Mouse (Mus musculus): ENCODE results near the gene Pfkfb4. TPM values are rescaled to one million over a fixed set of nuclear protein-coding genes. Genes with fewer than 3 reads are reported as not detected.

Gene Pfkfb4
- polyA plus RNA-seq (2016; fragmentation: Nextera tagmentation; extraction: Ambion mirVana), result 11.9 and 17.6 TPM in 2 replicates

GRCm38 (mm10) chr9:108991428-108992084 is at the start of gene Pfkfb4:
TSS of gene Pfkfb4 (plus strand) at chr9:108991778.
- peak; percentile 96 for DNase-seq (ENCODE audit: low spot score)
- Histone ChIP-seq H3K9me3 (no peaks in the 10 kb centered on the region), H3K27me3 (ENCODE audit: insufficient read depth, poor library complexity, severe bottlenecking) (no peaks in the 10 kb centered on the region), H3K4me3 (peak within 1 kb of the TSS; percentile 71), H3K27ac (peak within 1 kb of the TSS; percentile 89), H3K4me1 (replicated peaks) (peaks cover 51% of the 10 kb centered on the region), H3K36me3 (no peaks in the 10 kb centered on the region)
- under 1% methylated on average over 31 of the region's 31 CpGs for WGBS

DNA sequence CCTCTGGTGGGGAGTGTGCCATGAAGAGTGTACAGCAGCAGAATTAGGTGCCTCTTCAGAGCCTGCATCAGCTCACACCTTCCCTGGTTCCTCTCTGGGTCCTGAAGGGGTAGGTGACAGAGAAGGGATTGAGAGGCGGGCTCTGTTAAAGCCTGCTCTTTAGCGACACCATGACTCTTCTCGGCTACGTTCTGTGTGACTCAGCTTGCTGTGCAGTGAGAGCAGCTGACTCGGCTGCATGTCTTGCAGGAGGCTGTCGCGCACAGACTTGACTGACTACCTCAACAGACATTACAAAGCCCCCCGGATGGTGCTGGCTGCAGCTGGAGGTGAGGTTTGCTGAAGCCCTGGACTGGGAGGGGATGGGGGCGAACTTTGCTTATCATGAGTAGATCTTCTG is 46.5 kb upstream of the Pfkfb4 start:
- no peak overlapping the region for H3K4me3 ChIP-seq
- peaks cover 8% of the 10 kb centered on the region; the same call in 1 of the 2 replicates for H3K4me1 ChIP-seq (replicated peaks)
- no peaks in the 10 kb centered on the region for H3K27me3 ChIP-seq (ENCODE audit: insufficient read depth, poor library complexity, severe bottlenecking)
- H3K9me3 ChIP-seq, result no peaks in the 10 kb centered on the region
- 79% methylated on average over 9 of the region's 9 CpGs for WGBS
- H3K27ac ChIP-seq, result no peak overlapping the region
- DNase-seq (ENCODE audit: low spot score), result no peak
- peaks cover 98% of the 10 kb centered on the region for H3K36me3 ChIP-seq

DNA sequence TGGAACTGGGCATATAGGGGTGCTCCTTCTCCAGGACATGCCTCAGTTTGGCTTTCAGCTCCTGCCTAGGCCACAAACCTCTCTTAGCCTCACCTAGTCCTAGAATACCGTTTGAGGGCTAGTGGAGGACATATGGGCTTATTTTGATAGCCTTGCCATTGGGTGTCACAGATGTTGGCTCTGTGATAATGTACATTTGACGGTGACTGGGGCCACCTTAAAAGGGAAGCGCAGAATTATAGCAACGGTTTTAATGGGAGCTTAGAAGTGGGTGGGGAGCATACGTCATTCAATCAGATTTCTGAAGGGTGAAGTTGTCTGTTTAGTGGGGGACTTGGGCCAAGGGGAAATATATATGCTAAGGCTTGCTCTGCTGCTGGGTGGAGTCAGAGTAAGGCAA is 46.0 kb upstream of the Pfkfb4 start:
- Histone ChIP-seq H3K27me3 (ENCODE audit: insufficient read depth, poor library complexity, severe bottlenecking) (no peaks in the 10 kb centered on the region), H3K4me3 (no peak overlapping the region), H3K9me3 (no peaks in the 10 kb centered on the region), H3K4me1 (replicated peaks) (peaks cover 9% of the 10 kb centered on the region; the same call in 1 of the 2 replicates), H3K27ac (no peak overlapping the region), H3K36me3 (peaks cover 98% of the 10 kb centered on the region)
- 88% methylated on average over 5 of the region's 5 CpGs for WGBS
- DNase-seq (ENCODE audit: low spot score), result no peak

DNA sequence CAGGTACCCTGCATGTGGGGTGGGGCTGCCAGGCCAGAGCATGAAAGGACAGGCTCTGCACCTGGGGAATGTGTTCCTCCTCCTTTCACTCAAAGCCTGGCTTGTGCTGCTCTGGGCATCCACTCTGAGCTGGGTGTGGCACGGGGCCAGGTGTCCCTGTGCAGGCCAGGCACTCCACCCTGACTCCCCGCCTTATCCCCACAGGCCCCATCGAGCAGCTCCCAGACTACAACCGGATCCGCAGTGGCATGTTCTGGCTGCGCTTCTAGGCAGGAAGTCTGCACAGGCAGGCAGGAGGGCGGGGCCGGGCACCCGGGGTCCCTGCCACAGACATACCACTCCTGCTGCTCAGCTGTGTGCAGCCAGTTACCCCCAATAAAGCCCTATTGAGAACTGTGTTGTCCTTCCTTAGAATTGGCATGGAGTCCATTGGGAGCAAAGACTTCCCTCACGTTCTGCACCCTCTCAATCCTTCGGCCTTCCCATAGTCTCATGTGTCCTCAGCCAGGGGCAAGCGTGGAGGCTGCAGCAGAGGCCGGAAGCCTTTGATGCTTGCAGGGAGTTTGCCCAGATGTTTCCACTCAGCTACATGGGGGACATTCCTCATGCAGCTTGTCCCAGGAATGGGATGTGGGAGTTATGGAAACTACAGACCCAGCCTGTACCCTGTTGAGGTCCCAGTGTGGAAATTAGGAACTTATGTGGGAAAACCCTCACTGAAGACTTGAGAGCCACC is 42.2 kb upstream of the Pfkfb4 start:
- DNase-seq (ENCODE audit: low spot score), result peak; percentile 48
- peaks cover 28% of the 10 kb centered on the region for H3K4me1 ChIP-seq (replicated peaks)
- H3K27ac ChIP-seq, result 0 out of 2 replicates have a peak overlapping the region, but pooled peaks have one; percentile 25
- 76% methylated on average over 13 of the region's 13 CpGs for WGBS
- H3K27me3 ChIP-seq (ENCODE audit: insufficient read depth, poor library complexity, severe bottlenecking), result peaks cover 23% of the 10 kb centered on the region
- no peaks in the 10 kb centered on the region for H3K9me3 ChIP-seq
- H3K36me3 ChIP-seq, result peaks cover 70% of the 10 kb centered on the region
- no peak overlapping the region for H3K4me3 ChIP-seq

- WGBS, result 88% methylated on average over 9 of the region's 9 CpGs
- Histone ChIP-seq H3K4me1 (replicated peaks) (peaks cover 34% of the 10 kb centered on the region), H3K9me3 (no peaks in the 10 kb centered on the region), H3K27ac (0 out of 2 replicates have a peak overlapping the region, but pooled peaks have one; percentile 26), H3K27me3 (ENCODE audit: insufficient read depth, poor library complexity, severe bottlenecking) (peaks cover 30% of the 10 kb centered on the region), H3K4me3 (no peak overlapping the region), H3K36me3 (peaks cover 63% of the 10 kb centered on the region)
- no peak for DNase-seq (ENCODE audit: low spot score)
Observed at GRCm38 (mm10) chr9:108949967-108950728, 41.4 kb upstream of the Pfkfb4 start.

GRCm38 (mm10) chr9:108953081-108953636 is 38.4 kb upstream of the Pfkfb4 start, which contains the start of gene Col7a1:
TSS of gene Col7a1 (plus strand) at chr9:108953586.
- Histone ChIP-seq H3K36me3 (peaks cover 33% of the 10 kb centered on the region), H3K27ac (no peak within 1 kb of the TSS), H3K9me3 (no peaks in the 10 kb centered on the region), H3K4me1 (replicated peaks) (peaks cover 34% of the 10 kb centered on the region), H3K27me3 (ENCODE audit: insufficient read depth, poor library complexity, severe bottlenecking) (peaks cover 30% of the 10 kb centered on the region), H3K4me3 (peak within 1 kb of the TSS; percentile 37)
- 10% methylated on average over 15 of the region's 15 CpGs for WGBS
- DNase-seq (ENCODE audit: low spot score), result no peak

DNA sequence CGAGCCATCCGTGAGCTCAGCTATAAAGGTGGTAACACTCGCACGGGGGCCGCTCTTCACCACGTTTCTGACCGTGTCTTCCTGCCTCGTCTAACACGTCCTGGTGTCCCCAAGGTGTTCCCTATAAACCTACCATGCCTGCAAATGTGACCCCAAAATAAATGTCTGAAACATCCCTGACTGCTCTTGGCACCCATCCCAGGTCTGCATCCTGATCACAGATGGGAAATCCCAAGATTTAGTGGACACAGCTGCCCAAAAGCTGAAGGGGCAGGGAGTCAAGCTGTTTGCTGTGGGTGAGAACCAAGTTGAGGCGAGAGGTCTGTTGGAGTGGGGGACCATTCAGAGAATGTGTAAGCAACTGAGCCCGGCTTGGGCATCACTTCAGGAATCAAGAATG is 36.3 kb upstream of the Pfkfb4 start:
- Histone ChIP-seq H3K9me3 (no peaks in the 10 kb centered on the region), H3K36me3 (peaks cover 12% of the 10 kb centered on the region), H3K4me1 (replicated peaks) (peaks cover 25% of the 10 kb centered on the region), H3K27ac (no peak overlapping the region), H3K27me3 (ENCODE audit: insufficient read depth, poor library complexity, severe bottlenecking) (peaks cover 30% of the 10 kb centered on the region), H3K4me3 (no peak overlapping the region)
- no peak for DNase-seq (ENCODE audit: low spot score)
- WGBS, result 95% methylated on average over 11 of the region's 11 CpGs

- peaks cover 6% of the 10 kb centered on the region for H3K36me3 ChIP-seq
- no peaks in the 10 kb centered on the region for H3K9me3 ChIP-seq
- H3K4me3 ChIP-seq, result no peak overlapping the region
- peaks cover 25% of the 10 kb centered on the region for H3K4me1 ChIP-seq (replicated peaks)
- WGBS, result 88% methylated on average over 11 of the region's 11 CpGs
- H3K27me3 ChIP-seq (ENCODE audit: insufficient read depth, poor library complexity, severe bottlenecking), result peaks cover 30% of the 10 kb centered on the region
- DNase-seq (ENCODE audit: low spot score), result no peak
- no peak overlapping the region for H3K27ac ChIP-seq
Observed at GRCm38 (mm10) chr9:108955846-108956245, 35.7 kb upstream of the Pfkfb4 start.

DNA sequence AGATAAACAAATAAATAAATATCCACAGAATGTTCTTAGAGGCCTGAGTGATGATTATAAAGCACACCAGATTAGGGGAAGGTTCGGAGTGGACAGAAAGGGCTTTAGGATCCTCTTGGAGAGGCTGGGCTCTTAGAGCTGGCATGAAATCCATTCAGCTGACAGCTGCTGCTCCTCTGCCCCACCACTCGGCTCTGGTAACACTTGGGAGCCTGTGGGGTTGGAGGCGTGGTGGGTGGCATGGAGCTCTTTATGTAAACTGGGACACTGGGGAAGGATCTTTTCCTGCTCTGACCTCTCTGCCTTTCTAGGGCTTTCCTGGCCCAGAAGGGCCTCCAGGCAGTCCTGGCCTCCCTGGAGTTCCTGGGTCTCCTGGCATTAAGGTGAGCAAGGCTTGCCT is 28.0 kb upstream of the Pfkfb4 start:
- H3K4me1 ChIP-seq (replicated peaks), result peaks cover 8% of the 10 kb centered on the region; the same call in 1 of the 2 replicates
- no peaks in the 10 kb centered on the region for H3K9me3 ChIP-seq
- no peaks in the 10 kb centered on the region for H3K36me3 ChIP-seq
- H3K4me3 ChIP-seq, result no peak overlapping the region
- WGBS, result 78% methylated on average over 3 of the region's 3 CpGs
- H3K27me3 ChIP-seq (ENCODE audit: insufficient read depth, poor library complexity, severe bottlenecking), result no peaks in the 10 kb centered on the region
- no peak overlapping the region for H3K27ac ChIP-seq
- no peak for DNase-seq (ENCODE audit: low spot score)

DNA sequence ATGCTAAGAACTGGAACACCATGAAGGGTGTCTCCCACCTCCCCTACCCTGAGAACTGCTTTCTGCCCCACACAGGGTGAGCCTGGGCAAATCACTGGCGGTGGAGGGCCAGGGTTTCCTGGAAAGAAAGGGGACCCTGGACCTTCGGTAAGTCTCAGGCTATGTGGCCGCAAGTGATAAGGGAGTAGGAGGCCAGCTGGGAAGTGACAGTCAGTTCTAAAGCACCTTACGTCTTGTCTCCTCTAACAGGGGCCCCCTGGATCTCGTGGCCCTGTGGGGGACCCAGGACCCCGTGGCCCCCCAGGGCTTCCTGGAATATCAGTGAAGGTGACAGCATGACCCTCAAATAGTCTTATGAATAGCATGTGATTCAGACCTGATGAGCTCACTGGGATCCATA is 27.2 kb upstream of the Pfkfb4 start:
- no peak for DNase-seq (ENCODE audit: low spot score)
- no peaks in the 10 kb centered on the region for H3K27me3 ChIP-seq (ENCODE audit: insufficient read depth, poor library complexity, severe bottlenecking)
- H3K9me3 ChIP-seq, result no peaks in the 10 kb centered on the region
- H3K4me3 ChIP-seq, result no peak overlapping the region
- 75% methylated on average over 6 of the region's 6 CpGs for WGBS
- H3K36me3 ChIP-seq, result no peaks in the 10 kb centered on the region
- no peak overlapping the region for H3K27ac ChIP-seq
- H3K4me1 ChIP-seq (replicated peaks), result peaks cover 8% of the 10 kb centered on the region; the same call in 1 of the 2 replicates

- WGBS, result 89% methylated on average over 8 of the region's 8 CpGs
- no peak overlapping the region for H3K4me3 ChIP-seq
- DNase-seq (ENCODE audit: low spot score), result no peak
Observed at GRCm38 (mm10) chr9:108970623-108971022, 21.0 kb upstream of the Pfkfb4 start.

GRCm38 (mm10) chr9:108976483-108976882 is 15.1 kb upstream of the Pfkfb4 start:
- Histone ChIP-seq H3K27me3 (ENCODE audit: insufficient read depth, poor library complexity, severe bottlenecking) (no peaks in the 10 kb centered on the region), H3K4me1 (replicated peaks) (no peaks in the 10 kb centered on the region), H3K36me3 (no peaks in the 10 kb centered on the region), H3K9me3 (no peaks in the 10 kb centered on the region), H3K4me3 (no peak overlapping the region), H3K27ac (no peak overlapping the region)
- 88% methylated on average over 9 of the region's 9 CpGs for WGBS
- no peak for DNase-seq (ENCODE audit: low spot score)

More at GRCm38 (mm10) chr9:108970623-108971022, 21.0 kb upstream of the Pfkfb4 start:
- Histone ChIP-seq H3K27ac (no peak overlapping the region), H3K9me3 (no peaks in the 10 kb centered on the region), H3K27me3 (ENCODE audit: insufficient read depth, poor library complexity, severe bottlenecking) (no peaks in the 10 kb centered on the region), H3K4me1 (replicated peaks) (peaks cover 8% of the 10 kb centered on the region; the same call in 1 of the 2 replicates), H3K36me3 (no peaks in the 10 kb centered on the region)

Measured in hindbrain, embryonic 10.5 days (tissue).